Mouse (Mus musculus) small intestine, adult 2 months (tissue): Measurements from ENCODE around the gene D7Ertd443e.

Experiments
- CTCF ChIP-seq: fragments of 200-500 bp; IDR thresholded peaks from 2 replicates; pipeline ENCODE4 v1.5.1; 2012; ENCODE audit warnings: low read depth, mild to moderate bottlenecking, control low read depth, inconsistent platforms, low read length, moderate library complexity, mixed read lengths; ENCODE audit not compliant: insufficient replicate concordance, insufficient read length; ENCODE audit errors: extremely low read depth
- POLR2A ChIP-seq: fragments of 200-500 bp; IDR thresholded peaks from 2 replicates; pipeline ENCODE4 v1.6.1; 2012; ENCODE audit warnings: low read depth, mild to moderate bottlenecking, control low read depth, inconsistent platforms, low read length, moderate library complexity

GRCm38 (mm10) chr7:134235552-134235951 is 149.9 kb downstream of the D7Ertd443e start:
- TF ChIP-seq CTCF (no peak), POLR2A (no peak)
